Mouse (Mus musculus) brain, adult 2 months (tissue): ENCODE measurements around the gene Cd44.

Experiments used
- DNase-seq: peaks from one replicate; pipeline ENCODE4 v3.0.0; 2011; ENCODE audit warnings: low read depth, low spot score

The Cd44 gene

GRCm38 (mm10) chr2:102764602-102765374 is 136.7 kb downstream of the Cd44 start:
- no peak for DNase-seq

GRCm38 (mm10) chr2:102763991-102764390 is 137.5 kb downstream of the Cd44 start:
- DNase-seq: no peak

- no peak for DNase-seq
Measured at GRCm38 (mm10) chr2:102763176-102763575, 138.3 kb downstream of the Cd44 start.
